Mouse (Mus musculus) heart, postnatal 0 days (tissue): ENCODE data around the gene Cox18.

ENCODE experiments used
- CTCF ChIP-seq: IDR thresholded peaks from 2 replicates; pipeline ENCODE4 v1.5.1; 2016; ENCODE audit warnings: antibody characterized with exemption, control low read depth, low read depth
- EP300 ChIP-seq: IDR thresholded peaks from 2 replicates; pipeline ENCODE4 v1.6.1; 2016; ENCODE audit warnings: antibody characterized with exemption, low read depth

DNA sequence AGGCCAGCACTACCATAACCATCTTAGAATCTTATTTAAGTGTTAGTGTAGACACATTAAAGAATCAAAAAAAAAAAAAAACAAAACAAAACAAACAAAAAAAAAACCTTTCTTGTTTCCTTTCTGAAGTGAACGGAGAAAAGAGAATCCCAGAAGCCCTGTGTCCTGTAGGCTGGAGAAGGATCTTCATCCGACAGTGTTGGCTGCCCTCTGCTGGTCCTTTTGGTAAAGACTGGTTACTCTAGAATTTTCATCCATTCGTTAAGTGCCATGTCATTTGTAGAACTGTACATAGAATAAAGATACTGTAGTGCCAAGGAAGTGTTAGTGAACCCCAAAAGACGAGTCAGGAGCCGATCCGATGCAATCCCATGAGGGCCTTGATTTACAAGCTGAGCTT, 29.0 kb downstream of the Cox18 start:
- TF ChIP-seq EP300 (no peak), CTCF (peak; percentile 77)
